Mouse (Mus musculus): ENCODE data around the gene Ybx2.

The Ybx2 gene

GRCm38 (mm10) chr11:69982225-69982624 lies 46.6 kb downstream of the Ybx2 start, which contains the start of gene Elp5:
Gene Elp5 (minus strand): TSS chr11:69982517.
- TF ChIP-seq GATA4 (IDR thresholded peaks at IDR 0.05; ENCODE audit: insufficient replicate concordance, low read length) = no peak

- no peak for TF ChIP-seq GATA4 (IDR thresholded peaks at IDR 0.05; ENCODE audit: insufficient replicate concordance, low read length)
Observed at GRCm38 (mm10) chr11:69982877-69983276, 47.3 kb downstream of the Ybx2 start.

- no peak for TF ChIP-seq GATA4 (IDR thresholded peaks at IDR 0.05; ENCODE audit: insufficient replicate concordance, low read length)
Observed at GRCm38 (mm10) chr11:69983377-69983776, 47.8 kb downstream of the Ybx2 start.

- TF ChIP-seq GATA4 (IDR thresholded peaks at IDR 0.05; ENCODE audit: insufficient replicate concordance, low read length) = no peak
Observed at GRCm38 (mm10) chr11:69984431-69984830, 48.8 kb downstream of the Ybx2 start.

GRCm38 (mm10) chr11:69989949-69990348 lies 54.4 kb downstream of the Ybx2 start:
- TF ChIP-seq GATA4 (IDR thresholded peaks at IDR 0.05; ENCODE audit: insufficient replicate concordance, low read length) = no peak
